Mouse (Mus musculus): Measurements from ENCODE around the gene Fbll1.
"Not testable (repeated sequence)": the region's sequence is repeated elsewhere in the genome, so short reads cannot be mapped to it uniquely, and the experiment has no call there.

Fbll1 gene

DNA sequence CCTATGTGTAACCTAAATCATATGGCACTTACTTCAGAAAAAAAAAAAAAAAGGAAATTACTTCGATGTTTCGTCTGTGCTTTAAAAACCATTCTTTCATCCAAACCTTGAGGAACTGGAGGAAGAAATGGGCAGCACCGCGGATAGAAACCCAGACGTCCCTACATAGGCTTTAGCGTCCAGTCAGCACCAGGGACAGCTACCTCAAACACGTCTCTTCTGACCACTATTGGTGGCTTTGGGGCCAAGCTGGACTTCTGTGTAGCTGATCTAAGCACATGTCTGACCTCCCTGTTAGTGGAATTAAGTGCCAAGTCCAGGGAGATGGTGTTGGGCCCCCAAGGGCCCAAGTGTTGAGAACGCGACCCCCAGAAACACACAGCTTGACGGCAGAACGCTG lies at the start of gene Fbll1:
Gene Fbll1 (minus strand): TSS at position 11 of the 400 bp plus-strand sequence.
- DNase-seq: no peak

DNA sequence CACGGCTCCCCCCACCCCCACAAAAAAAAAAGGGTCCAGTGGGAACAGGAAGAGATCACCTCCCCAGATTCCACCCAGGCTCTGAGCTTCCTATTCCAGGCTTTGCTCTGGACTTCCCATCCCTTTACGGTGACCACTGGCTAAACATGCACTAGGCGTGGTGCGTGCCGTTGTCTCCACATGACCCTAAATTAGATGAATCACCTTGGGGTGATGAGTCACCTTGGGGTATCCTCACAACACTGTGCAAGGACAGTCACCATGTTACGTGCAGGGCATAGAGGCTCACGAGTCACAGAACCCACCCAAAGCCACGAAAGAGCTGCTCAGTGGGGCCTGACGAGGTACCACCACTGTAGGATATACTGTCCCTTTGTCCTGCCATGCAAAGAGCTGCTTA lies 45.6 kb upstream of the Fbll1 start:
- DNase-seq: no peak

DNA sequence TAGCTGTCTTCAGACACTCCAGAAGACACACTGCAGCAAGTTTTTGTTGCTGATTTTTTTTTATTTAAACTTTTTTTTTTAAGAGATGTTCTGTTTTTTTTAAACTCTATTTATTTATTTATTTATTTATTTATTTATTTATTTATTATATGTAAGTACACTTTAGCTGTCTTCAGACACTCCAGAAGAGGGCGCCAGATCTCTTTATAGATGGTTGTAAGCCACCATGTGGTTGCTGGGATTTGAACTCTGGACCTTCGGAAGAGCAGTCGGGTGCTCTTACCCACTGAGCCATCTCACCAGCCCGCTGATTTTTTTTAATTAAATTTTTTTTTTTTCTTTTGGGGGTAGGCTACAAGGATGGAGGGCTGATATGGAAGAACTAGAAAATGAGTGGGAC lies 43.9 kb upstream of the Fbll1 start:
- not testable (repeated sequence) for DNase-seq

DNA sequence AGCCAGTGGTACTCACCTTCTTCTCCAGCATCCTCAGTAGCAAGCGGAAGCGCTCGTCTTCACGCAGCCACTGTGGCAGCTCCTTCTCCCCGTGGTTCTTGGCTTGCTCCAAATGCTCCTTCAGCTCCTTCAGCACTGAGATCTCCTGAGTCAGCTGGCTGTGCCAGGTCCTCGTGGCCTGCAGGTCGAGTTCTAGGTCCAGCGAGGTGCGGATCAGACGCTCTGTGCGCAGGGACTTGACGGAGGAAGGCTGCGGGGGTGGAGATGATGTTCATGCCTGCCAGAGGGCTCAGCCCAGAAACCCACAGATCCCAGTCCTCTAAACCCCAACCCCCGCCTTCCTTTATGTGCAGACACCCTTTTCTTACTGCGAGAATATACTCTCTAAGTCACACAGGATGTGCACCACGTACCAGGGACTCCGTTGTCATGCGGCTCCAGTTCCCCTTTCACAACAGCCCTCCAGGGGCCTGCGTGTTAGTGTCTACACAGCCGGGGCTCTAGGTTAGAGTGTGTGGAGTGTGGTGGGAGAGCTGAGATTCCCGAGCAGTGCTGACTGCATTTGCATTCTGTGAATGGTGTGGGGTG lies 43.1 kb upstream of the Fbll1 start:
- DNase-seq: peak; percentile 9

DNA sequence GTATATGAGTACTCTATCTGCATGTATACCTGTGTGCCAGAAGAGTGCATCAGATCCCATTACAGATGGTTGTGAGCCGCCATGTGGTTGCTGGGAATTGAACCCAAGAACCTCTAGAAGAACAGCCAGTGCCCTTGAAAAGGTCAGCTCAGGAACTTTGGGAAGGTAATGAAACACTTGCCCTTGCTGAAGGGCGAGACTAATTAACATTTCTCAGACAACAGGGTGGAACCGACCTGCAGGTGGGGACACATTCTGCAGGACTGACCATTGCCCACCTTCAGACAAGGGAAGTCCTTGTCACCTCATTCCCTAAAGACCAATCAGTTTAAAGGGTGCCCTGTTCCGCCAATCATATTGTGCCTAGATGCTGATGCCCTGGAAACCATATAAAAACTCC lies 42.1 kb upstream of the Fbll1 start:
- not testable (repeated sequence) for DNase-seq

DNA sequence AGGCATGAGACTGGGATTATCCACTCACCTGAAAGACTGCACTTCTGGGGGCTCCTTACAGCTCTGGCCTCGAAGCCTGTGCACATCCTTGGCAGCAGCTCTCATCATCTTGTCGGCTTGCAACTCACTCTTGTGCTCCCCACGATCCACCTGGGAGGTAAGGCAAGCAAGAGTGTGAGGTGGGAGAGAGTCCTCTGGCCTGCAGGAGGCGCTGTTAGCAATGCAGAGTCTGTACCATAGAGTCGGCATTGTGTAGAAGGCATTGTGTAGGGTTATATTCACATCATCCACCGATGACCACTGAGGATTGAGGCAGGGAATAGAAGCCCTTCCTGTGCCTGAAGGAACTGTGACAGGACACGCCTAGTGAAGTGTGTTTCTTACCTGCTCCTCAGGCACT lies 41.6 kb upstream of the Fbll1 start:
- DNase-seq: no peak

DNA sequence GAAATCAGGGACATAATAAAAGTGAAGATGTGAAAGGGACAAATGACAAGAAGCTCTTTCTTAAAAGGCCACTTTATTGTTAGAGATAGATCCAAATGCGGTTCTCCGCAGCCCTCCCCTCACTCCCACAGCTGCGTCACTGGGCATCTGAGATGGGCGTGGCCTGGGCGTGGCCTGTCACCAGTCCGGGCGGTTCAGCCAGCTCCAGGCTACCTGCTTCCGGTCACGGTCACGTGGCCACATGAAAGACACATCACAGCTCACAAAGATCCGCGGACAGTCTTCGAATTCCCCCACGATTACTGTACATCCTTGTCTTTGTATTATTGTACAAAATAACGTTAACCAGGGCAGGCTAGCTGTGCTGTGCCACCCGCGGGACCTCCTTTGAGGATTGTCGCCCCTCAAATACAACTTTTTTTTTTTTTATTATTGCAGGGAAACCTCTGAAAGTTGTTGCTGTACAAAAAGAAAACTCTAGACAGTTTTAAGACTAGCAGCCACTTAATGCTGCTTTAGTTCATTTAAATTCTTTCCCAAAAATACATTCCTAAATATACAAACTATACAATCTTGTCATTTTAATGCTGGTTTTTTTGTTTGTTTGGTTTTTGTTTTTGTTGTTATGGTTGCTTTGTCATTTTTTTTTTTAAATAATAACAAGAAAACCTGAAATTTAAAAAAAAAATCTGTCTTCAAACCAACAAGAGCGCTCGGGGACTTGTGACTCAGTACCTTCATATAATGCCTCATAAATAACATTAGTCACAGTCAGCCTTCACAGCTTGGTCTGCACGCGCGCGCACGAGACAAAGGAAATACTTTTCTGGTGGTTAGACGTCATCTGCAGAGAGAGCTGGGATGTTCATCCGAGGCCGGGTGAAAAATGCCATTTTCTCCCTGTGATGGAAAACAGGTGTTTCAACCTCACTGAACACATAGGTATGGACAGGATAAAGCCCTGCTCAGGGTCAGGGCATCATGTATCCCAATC lies 40.0 kb upstream of the Fbll1 start:
- DNase-seq: peak; percentile 80

DNA sequence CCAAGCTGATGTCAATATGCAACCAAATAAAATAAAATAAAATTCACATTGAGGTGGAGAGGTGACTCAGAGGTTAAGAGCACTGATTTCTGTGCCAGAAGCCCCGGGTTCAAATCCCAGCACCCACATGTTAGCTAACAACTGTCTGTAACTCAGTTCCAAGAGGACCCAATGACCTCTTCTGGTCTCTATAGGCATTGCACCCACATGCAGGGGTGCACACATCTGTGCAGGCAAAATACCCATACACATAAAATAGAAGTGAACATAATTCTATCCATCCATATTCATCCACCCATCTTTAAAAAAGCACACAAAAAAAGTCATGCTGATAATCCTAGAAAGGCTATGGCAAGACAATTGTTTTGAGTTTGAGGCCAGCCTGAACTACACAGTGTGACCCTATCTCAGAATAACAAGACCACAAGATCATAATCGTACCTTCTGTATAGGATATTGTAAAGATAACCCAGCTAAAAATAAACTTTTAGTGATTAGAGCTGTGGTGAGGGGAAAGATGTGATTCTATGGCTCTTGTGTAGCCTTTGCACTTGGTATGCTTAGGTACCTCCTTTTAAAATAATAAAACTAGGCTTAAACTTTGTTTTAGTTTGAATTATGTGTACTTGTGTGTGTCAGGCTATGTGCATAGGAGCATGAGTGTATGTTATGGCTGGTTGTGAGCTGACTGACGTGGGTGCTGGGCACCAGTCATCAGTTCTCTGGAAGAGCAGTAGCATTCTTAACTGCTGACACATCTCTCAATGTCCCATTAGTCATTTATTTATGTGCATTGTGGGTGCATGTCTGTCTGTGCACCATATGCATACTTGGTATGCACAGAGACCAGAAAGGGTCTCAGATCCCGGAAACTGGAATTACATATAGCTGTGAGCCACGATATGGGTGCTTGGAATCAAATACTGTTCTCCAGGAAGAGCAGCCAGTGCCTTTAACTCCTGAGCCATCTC lies 38.8 kb upstream of the Fbll1 start:
- no peak for DNase-seq

DNA sequence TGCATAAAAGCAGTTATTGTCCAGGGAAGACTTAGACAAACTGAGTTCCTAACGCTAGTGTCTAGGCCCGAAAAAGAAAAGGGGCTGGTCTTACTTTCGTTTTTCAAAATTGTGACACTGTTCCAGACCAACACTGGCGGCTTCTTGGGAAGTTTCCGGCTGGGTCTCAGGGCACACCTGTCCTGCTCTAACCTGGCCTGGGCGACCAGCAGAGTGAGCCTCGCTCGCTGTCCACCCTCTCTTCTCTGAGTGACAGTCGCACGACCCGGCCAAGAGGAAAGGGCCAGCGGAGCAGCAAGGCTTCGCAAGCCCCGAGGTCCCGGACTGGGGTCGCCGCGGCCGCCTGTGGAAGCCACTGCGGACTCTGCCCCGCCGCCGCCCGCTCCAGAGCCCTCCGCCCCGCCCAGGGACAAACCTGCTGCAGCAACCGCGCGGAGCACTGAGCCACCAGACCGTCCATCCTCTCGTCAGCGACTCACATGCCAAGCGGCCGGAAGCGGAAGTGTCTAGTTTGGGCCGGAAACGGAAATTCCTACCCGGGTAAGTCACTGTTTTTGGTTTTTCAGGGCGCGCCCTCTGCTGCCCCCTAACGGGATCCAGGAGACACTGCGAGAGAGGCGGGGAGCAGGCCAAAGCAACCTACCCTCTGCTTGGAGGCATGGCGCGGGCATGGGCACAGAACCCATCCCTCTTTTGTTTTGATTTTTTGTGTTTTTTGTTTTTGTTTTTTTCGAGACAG lies 35.5 kb upstream of the Fbll1 start, which contains the start of gene Rars:
Gene Rars (minus strand): TSS at position 485 of the 739 bp plus-strand sequence.
- DNase-seq: peak; percentile 93

DNA sequence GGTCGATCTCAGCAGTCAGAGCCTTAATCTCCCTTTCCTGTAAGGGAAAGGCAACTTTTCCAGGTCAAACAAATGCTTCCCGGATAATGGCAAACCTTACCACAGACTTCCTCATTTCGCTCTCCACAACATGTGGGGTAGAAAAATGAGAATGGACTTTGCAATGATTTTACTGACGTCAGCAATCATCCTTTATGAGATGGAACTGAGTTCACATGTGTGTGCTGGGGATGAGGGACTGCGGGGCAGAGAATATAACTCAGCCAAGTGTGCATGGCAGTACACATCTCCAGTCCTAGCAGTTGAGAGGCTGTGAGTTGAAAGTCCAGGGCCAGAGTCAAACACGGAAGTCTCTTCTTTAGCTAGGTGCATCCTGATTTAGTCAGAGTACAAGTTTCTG lies 34.6 kb upstream of the Fbll1 start:
- no peak for DNase-seq

DNA sequence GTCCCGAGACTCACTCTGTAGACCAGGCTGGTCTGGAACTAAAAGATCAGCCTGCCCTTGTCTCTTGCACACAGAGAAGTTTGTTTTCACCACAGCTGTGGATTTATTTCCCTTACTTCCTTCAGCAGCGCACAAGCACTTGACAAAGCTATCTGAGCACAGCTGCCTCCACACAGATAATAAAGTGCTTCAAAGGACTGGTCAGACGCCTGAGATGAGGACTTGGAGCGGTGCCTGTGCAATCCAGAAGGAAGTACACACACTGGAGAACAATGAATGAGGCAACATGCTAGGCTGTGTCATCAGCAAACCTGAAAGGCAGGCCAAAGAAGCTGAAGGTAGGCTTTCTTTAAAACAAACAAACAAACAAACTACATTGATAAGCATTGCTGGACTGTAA lies 33.5 kb upstream of the Fbll1 start:
- no peak for DNase-seq

DNA sequence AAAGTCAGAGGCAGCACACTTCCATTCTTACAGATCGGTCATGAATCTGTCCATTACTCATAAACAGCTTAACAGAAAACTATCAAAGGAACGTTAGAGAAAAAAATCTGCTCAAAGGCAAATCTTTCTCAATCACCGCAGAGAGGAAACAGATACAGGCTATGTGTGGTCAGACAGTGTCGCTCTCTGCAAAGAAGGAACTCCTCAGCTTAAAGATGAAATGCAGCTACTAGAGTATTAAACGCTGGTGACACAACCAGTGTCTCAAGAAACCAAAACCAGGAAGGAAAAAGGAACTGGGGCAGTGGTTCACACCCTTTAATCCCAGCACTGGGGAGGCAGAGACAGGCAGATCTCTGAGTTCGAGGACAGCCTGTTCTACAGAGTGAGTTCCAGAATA lies 29.0 kb upstream of the Fbll1 start:
- DNase-seq: no peak

DNA sequence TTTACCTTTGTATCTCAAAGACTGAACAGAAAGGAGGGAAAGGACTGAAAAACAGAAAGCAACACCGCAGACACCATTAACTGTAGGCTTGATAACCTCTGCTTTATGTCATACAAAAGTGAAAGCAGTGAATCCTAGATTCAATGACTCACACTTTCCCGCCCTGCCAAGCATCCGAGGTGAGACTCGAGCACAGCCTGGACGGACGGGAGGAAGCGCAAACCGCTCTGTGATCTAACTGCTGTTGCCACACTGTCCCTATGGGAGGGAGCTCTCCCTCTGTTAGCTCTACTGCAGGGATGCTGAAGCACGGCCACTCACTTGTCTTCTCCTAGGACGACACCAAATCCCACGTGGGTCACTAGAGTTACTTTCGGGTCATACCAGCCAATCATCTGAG lies 17.6 kb upstream of the Fbll1 start:
- no peak for DNase-seq

DNA sequence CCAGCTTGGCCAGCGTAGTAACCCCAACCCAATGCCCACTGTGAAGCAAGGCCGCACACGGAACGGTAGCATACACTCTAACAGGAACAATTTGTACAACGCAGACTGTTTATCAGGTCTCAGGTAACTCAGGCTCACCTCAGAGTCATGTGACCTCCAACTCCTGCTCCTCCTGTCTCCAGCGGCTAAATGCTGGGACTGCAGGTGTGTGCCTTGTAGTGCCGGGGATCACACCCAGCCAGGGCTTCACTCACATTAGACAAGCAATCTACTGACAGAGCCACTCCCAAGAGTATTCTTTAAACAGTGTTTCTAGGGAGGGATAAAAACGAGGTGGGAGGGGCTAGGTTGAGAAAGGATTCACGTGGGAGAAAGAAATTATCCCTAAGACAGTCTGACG lies 12.8 kb upstream of the Fbll1 start:
- DNase-seq: no peak

DNA sequence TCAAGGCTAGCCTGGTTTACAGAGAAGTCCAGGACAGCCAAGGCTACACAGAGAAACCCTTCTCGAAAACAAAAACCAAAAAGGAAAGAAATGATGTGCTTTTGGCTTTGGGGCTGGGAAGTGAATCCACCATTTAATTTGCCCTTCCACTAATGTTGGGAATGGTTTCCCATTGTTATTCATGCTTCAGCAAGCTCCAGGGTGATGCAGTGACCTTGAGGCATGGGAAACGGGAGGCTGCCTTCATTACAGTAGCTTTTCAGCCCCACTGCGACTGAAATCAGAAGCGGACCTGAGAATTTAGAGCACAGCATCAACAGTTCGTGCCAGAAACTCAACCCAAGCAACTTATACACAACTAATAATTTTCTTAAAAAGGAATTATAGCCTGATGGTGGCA lies 2.6 kb upstream of the Fbll1 start:
- DNase-seq: no peak

DNA sequence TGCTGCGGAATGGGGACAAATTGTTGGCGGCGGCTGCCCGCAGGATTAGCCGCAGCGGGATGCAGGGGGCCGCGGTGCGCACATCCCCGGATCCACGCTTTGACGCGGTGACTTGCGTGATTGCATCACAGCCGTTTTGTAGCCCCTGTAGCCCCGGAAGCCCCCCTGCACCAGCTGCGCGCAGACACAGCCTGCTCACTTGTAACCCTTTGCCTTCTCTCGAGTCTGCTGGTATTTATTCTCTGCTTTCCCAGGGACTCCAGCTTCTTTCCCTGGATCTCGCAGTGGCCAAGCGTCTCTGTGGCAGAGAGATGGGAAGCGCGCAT lies 226 bp downstream of the Fbll1 start:
- peak; percentile 13 for DNase-seq

DNA sequence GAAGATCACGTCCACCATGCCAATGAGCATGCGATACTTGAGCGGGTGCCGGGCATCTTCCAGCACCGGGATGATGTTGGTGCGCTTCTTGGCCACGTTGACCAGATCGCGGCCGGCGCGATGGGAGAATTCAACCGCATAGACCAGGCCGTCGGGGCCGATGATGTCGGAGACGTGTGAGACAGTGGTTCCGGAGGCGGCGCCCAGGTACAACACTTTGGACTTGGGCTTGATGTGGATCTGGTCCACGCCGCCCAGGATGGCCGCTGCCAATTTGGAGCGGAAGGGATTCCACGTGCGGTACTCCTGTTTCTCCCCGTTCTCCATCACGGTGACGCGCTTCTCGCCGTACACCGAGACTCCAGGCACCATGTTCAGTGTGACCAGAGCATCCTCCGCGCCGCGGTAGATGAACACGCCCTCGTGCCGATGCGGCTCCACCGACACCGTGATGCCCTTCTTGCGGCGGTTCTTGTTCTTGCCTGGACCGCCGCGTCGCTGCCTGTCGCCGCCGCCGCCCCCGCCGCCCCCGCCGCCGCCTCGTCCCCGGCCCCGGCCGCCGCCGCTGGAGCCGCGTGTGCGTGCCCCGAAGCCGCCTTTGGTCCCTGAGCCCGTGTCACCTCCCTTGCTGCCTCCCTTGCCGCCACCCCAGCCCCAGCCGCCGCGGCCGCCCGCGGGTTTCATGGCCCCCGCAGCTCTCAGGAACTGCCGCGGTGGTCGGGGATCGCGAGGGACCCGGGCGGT lies 761 bp downstream of the Fbll1 start:
- DNase-seq: no peak

DNA sequence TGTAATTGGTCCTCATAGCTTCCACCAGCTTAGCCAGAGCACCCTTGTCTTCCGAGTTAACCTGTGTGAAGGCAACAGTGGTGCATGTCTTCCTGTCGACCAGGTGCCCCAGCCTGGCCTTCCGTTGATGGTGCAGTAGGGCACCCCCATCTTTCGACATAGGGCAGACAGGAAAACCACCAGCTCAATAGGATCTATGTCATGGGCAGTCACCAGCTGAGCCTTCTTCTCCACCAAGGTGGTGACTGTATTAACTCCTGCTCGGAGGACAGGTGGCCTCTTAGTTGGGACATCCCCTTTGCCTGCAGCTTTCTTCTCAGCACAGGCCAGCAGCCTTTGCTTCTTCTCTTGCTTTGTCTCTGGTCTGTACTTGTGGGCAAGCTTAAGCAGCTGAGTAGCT lies 5.9 kb downstream of the Fbll1 start:
- not testable (repeated sequence) for DNase-seq

DNA sequence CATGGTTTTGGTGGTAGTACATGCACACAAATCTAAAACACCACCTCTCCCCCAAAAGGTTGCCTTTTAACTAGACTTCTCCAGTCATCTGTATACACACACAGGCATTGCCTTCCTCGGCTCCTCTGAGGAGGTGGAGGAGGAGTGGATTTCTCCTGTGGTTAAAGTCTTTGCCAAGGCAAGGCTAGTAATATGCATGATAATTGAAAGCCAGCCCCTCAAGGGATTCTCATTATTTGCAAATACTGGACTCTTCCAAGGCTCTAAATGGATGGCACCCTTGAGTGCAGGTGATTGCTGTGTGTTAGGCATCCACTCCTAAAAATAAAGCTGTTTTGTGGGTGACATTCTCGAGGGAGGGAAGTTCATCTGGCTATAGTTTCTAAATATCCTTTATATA lies 10.2 kb downstream of the Fbll1 start:
- DNase-seq: no peak

DNA sequence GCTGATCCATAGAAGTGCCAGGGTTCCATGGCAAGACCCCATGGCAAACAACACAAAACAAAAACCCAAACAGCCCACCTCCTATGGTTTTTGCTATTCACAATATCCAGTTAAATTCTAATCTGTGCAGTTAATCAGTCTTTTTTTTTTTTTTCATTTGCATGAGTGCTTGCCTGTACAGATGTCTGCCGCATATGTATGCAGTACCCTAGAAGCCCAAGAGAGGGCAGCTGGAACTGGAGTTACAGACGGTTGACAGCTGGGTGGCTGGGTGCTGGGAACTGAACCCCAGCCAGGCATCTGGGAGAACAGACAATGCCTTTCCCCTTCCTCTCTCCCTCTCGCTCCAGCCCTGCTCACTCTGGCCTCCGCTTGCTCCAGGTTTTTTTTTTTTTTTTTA lies 14.1 kb downstream of the Fbll1 start:
- no peak for DNase-seq

DNA sequence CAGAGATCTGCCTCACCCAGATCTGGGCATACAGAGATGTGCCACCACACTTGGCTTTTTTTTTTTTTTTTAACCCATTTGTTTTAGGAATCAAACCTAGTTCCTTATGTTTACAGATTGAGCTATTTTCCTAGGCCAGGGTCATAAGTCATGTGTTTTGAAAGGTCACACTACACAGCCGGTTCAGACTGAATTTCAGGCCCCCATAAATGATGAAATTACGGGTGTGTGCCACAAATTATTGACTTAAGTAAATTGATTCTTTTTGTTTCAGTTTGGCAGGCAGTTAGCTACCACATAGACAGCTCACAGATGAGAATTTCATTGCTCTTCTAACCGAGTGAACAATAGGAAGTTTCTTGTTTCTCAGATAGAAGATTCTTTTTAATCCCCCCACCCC lies 14.7 kb downstream of the Fbll1 start:
- DNase-seq: no peak

DNA sequence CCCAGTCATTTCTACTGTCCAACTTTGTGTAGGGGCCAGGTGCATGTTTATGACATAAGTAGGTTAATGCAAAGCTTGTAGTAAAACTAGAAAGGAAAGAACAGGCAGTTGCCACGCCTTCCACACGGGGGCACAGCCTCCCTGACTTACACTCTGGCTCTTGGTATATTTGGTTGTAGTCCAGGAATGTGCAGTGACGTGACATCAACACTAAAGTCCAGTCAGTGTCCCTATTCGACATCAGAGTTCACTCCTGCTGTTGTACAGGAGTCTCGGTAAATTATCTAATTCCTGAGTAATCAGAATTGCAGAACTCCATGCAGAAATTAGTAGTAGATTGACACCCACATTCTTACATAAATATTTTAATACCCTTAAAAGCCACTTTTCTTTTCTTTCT lies 15.6 kb downstream of the Fbll1 start:
- DNase-seq: no peak

All from thymus, postnatal 25 days (tissue).